Mouse (Mus musculus) liver, adult 2 months (tissue): ENCODE results near the gene Men1. TPM values are rescaled to one million over a fixed set of nuclear protein-coding genes. Genes with fewer than 3 reads are reported as not detected.

Source experiments
- DNase-seq: peaks from one replicate; pipeline ENCODE4 v3.0.0-alpha.2; 2011; ENCODE audit warnings: low read depth, low spot score; ENCODE audit errors: extremely low read depth
- H3K27ac ChIP-seq: fragments of 200-500 bp; replicated peaks from 2 replicates; pipeline ENCODE4 v1.5.1; 2012; ENCODE audit warnings: low read depth, mild to moderate bottlenecking, control low read depth, inconsistent platforms, low read length; ENCODE audit not compliant: insufficient read depth
- H3K27me3 ChIP-seq: fragments of 200-500 bp; 2 replicates; pipeline ENCODE4 v1.6.1; 2012; ENCODE audit warnings: mild to moderate bottlenecking, moderate library complexity, low read length, inconsistent platforms; ENCODE audit not compliant: control insufficient read depth, insufficient read depth
- H3K36me3 ChIP-seq: fragments of 200-500 bp; 2 replicates; pipeline ENCODE4 v1.6.1; 2012; ENCODE audit warnings: low read length, inconsistent platforms; ENCODE audit not compliant: control insufficient read depth, insufficient read depth
- H3K4me1 ChIP-seq: fragments of 200-500 bp; 2 replicates; pipeline ENCODE4 v1.6.1; 2011; ENCODE audit warnings: low read length; ENCODE audit not compliant: control insufficient read depth, insufficient read depth
- H3K4me3 ChIP-seq: fragments of 200-500 bp; 2 replicates; pipeline ENCODE4 v1.5.1; 2011; ENCODE audit warnings: low read depth, mild to moderate bottlenecking, control low read depth, low read length, moderate library complexity; ENCODE audit not compliant: insufficient read depth
- H3K79me2 ChIP-seq: fragments of 200-500 bp; 2 replicates; pipeline ENCODE4 v1.6.1; 2012; ENCODE audit warnings: inconsistent platforms, mild to moderate bottlenecking, low read length, moderate library complexity; ENCODE audit not compliant: control insufficient read depth, insufficient read depth
- H3K9ac ChIP-seq: fragments of 200-500 bp; 2 replicates; pipeline ENCODE4 v1.6.1; 2012; ENCODE audit warnings: low read depth, mild to moderate bottlenecking, control low read depth, inconsistent platforms, low read length
- CTCF ChIP-seq: fragments of 200-500 bp; IDR thresholded peaks from 2 replicates; pipeline ENCODE4 v1.5.1; 2011; ENCODE audit warnings: low read depth, low read length, control low read depth
- POLR2A ChIP-seq: fragments of 200-500 bp; IDR thresholded peaks from 2 replicates; pipeline ENCODE4 v1.6.1; 2011; ENCODE audit warnings: low read length, control low read depth; ENCODE audit not compliant: insufficient read depth; ENCODE audit errors: extremely low read depth
- WGBS: fragments of 180-500 bp; shearing (Covaris S2); methylation state at CpG from one replicate; pipeline ENCODE4 v1.1.7; 2018; 5-methylcytosine and 5-hydroxymethylcytosine counted together
- polyA plus RNA-seq: library from polyadenylated mRNA; depleted of rRNA; stranded (reverse); fragments of >200 nt; gene quantifications from 2 replicates; pipeline ENCODE4 v1.2.3, GENCODE M21; 2012
- total RNA-seq: library from RNA; depleted of rRNA; stranded (reverse); fragments of >200 nt; gene quantifications from 2 replicates; pipeline ENCODE4 v1.2.3, GENCODE M21; 2014

Gene Men1
- total and polyA plus RNA-seq, 2 experiments, result 9.3 to 29.4 TPM

GRCm38 (mm10) chr19:6340524-6341452, 6.0 kb downstream of the Men1 start, which contains the start of gene Map4k2:
Map4k2 (plus strand) TSS chr19:6341135.
- TF ChIP-seq POLR2A (0 out of 2 replicates have a peak, but pooled peaks have one; percentile 25), CTCF (0 out of 2 replicates have a peak, but pooled peaks have one; percentile 12)
- Histone ChIP-seq H3K4me1 (peaks cover 4% of the 10 kb centered on the region), H3K27me3 (no peaks in the 10 kb centered on the region), H3K9ac (peak within 1 kb of the TSS; percentile 94), H3K4me3 (peak within 1 kb of the TSS; percentile 92), H3K27ac (peak within 1 kb of the TSS; percentile 67), H3K79me2 (no peaks in the 10 kb centered on the region), H3K36me3 (peaks cover 4% of the 10 kb centered on the region; the same call in 1 of the 2 replicates)
- peak; percentile 74 for DNase-seq
- 4% methylated on average over 71 of the region's 72 CpGs for WGBS

DNA sequence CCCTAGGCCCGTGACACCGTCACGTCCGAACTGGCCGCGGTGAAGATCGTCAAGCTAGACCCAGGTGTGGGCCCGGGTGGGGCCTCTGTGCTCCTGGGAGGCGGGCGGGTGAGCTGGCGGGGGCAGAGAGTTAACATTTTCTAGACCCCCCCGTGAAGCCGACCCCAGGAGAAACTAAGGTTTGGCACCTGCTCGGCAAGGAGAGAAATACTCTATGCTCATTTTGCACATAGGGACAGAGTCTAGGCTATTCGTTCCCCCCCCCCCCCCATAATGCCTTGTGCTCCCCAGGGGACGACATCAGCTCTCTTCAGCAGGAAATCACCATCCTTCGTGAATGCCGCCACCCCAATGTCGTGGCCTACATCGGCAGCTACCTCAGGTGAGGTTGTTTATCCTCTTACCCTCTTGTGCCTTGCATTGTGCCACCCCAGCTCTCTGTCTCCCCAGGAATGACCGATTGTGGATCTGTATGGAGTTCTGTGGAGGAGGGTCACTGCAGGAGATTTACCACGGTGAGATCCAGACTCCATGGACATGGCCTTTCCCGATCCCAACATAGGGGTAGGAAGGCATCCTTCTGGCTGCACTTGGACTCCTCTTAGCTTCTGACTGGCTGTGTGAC, 6.8 kb downstream of the Men1 start:
- 7% methylated on average over 23 of the region's 23 CpGs for WGBS
- Histone ChIP-seq H3K27me3 (no peaks in the 10 kb centered on the region), H3K9ac (peak overlapping the region; percentile 94), H3K27ac (no peak overlapping the region), H3K79me2 (no peaks in the 10 kb centered on the region), H3K4me1 (peaks cover 2% of the 10 kb centered on the region; the same call in 1 of the 2 replicates), H3K36me3 (peaks cover 4% of the 10 kb centered on the region; the same call in 1 of the 2 replicates), H3K4me3 (peak overlapping the region; percentile 92)
- no peak for DNase-seq
- no peak for TF ChIP-seq CTCF

GRCm38 (mm10) chr19:6342276-6342933, 7.6 kb downstream of the Men1 start:
- 73% methylated on average over 5 of the region's 5 CpGs for WGBS
- TF ChIP-seq CTCF, result no peak
- no peak for TF ChIP-seq POLR2A
- Histone ChIP-seq H3K4me1 (peaks cover 2% of the 10 kb centered on the region; the same call in 1 of the 2 replicates), H3K27ac (no peak overlapping the region), H3K4me3 (no peak overlapping the region), H3K27me3 (no peaks in the 10 kb centered on the region), H3K36me3 (peaks cover 3% of the 10 kb centered on the region; the same call in 1 of the 2 replicates), H3K9ac (no peak overlapping the region), H3K79me2 (no peaks in the 10 kb centered on the region)
- no peak for DNase-seq

GRCm38 (mm10) chr19:6343066-6343925, 8.5 kb downstream of the Men1 start:
- Histone ChIP-seq H3K36me3 (peaks cover 2% of the 10 kb centered on the region; the same call in 1 of the 2 replicates), H3K79me2 (no peaks in the 10 kb centered on the region), H3K27me3 (no peaks in the 10 kb centered on the region), H3K4me3 (no peak overlapping the region), H3K4me1 (peaks cover 2% of the 10 kb centered on the region; the same call in 1 of the 2 replicates), H3K27ac (no peak overlapping the region), H3K9ac (no peak overlapping the region)
- DNase-seq, result no peak
- TF ChIP-seq CTCF, result no peak; the same call in 1 of the 2 replicates
- 87% methylated on average over 19 of the region's 19 CpGs for WGBS

DNA sequence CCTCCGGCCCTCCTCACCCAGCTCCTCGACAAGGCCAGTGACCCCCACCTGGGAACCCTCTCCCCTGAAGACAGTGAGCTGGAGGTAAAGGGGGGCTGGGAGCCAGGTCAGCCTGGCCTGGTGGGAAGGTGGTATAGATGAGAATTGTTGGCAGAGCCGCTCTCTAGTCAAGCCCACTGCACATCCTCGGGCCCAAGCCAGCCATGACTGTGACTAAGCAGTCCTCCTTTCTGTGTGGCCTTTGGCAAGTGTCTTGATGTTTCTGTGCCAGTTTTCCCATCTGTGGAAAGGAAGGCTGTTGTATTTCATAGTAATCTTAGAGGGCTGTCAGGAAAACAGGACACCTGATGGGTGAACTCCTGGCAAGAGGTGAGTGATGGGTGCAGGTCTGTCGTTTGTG, 9.2 kb downstream of the Men1 start:
- WGBS, result 89% methylated on average over 5 of the region's 5 CpGs
- H3K36me3 ChIP-seq, result no peaks in the 10 kb centered on the region
- no peak for TF ChIP-seq POLR2A
- TF ChIP-seq CTCF, result no peak
- H3K27ac ChIP-seq, result no peak overlapping the region
- no peak overlapping the region for H3K9ac ChIP-seq
- no peak overlapping the region for H3K4me3 ChIP-seq
- DNase-seq, result no peak
- H3K4me1 ChIP-seq, result peaks cover 2% of the 10 kb centered on the region; the same call in 1 of the 2 replicates
- no peaks in the 10 kb centered on the region for H3K79me2 ChIP-seq
- H3K27me3 ChIP-seq, result no peaks in the 10 kb centered on the region
